Mouse (Mus musculus) frontal cortex, adult 2 months (tissue): ENCODE data around the gene Acat3. TPM values are rescaled to one million over a fixed set of nuclear protein-coding genes. Genes with fewer than 3 reads are reported as not detected.

Experiments used
- DNase-seq, 2 experiments: peaks; one replicate each; pipeline ENCODE4 v3.0.0; 2022; ENCODE audit warnings: low spot score in 1 of 2; ENCODE audit errors: extremely low spot score in 1 of 2
- polyA plus RNA-seq: library from polyadenylated mRNA; depleted of rRNA; stranded (reverse); fragments of >200 nt; gene quantifications from 2 replicates; pipeline ENCODE4 v1.2.3, GENCODE M21; 2012; rRNA removed

Gene Acat3
- polyA plus RNA-seq, 1 experiment = 6.0 TPM

DNA sequence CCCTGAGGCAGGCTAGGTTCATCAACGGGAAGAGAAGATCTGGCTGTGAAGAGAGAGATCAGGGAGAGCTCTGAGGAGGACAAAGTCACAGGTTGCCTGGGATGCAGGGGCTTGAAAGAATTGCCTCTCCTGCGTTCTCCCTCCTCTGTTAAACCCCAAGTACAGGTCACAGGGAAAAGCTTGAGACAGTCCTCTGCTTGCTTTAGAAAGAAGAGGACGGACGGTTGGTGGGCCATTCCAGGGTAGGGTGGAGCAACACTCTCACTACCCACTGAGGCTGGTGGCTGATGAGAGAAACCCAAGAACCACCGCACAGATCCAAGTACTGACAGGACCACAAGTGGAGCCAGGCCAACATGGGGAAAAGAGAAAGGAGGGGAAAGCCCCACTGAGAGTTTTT is 64.7 kb downstream of the Acat3 start, which contains the start of gene Mrgprh:
Gene Mrgprh (plus strand): TSS at position 301 of the 400 bp plus-strand sequence.
- no peak for DNase-seq

Other genes starting within 250 kb of the Acat3 start
- 12.7 and 14.8 TPM in 2 replicates for gene Igf2r, start 170.9 kb downstream of the Acat3 start, polyA plus RNA-seq
- gene Mas1, start 72.5 kb downstream of the Acat3 start, polyA plus RNA-seq = 25.8 and 34.8 TPM in 2 replicates
- 0.22 and 0.23 TPM in 2 replicates for gene Mrgprh, start 64.6 kb downstream of the Acat3 start, polyA plus RNA-seq
- 3.8 and 4.3 TPM in 2 replicates for gene Pnldc1, start 30.4 kb downstream of the Acat3 start, polyA plus RNA-seq
- gene Tcp1, start 24.9 kb downstream of the Acat3 start, polyA plus RNA-seq = 122 and 138 TPM in 2 replicates
- 55.8 and 56.9 TPM in 2 replicates for gene Mrpl18, start 24.3 kb downstream of the Acat3 start, polyA plus RNA-seq
- gene Acat2, start 20.1 kb upstream of the Acat3 start, polyA plus RNA-seq = 40.0 and 45.0 TPM in 2 replicates
- 53.6 and 66.9 TPM in 2 replicates for gene Wtap, start 53.6 kb upstream of the Acat3 start, polyA plus RNA-seq
- 261 and 282 TPM in 2 replicates for gene Sod2, start 66.2 kb upstream of the Acat3 start, polyA plus RNA-seq
- not detected in 2 replicates for gene Gpr31b, start 111.7 kb upstream of the Acat3 start, polyA plus RNA-seq
- 0.70 and 0.86 TPM in 2 replicates for gene Tcp10b, start 120.5 kb upstream of the Acat3 start, polyA plus RNA-seq
- gene Unc93a, start 191.2 kb upstream of the Acat3 start, polyA plus RNA-seq = 0.06 and 0.08 TPM in 2 replicates